Mouse (Mus musculus) adrenal gland, postnatal 36 days (tissue): Measurements from ENCODE around the gene P2rx2. TPM values are rescaled to one million over a fixed set of nuclear protein-coding genes. Genes with fewer than 3 reads are reported as not detected.

Experiments
- DNase-seq, 2 experiments: peaks; one replicate each; pipeline ENCODE4 v3.0.0; 2021; ENCODE audit warnings: mixed read lengths in 1 of 2
- long read RNA-seq, 2 experiments: library from polyadenylated mRNA; stranded (forward); transcript quantifications; one replicate each; pipeline ENCODE4 v2.0.0; 2021; ENCODE audit warnings: borderline sequencing depth in 2 of 2
- total RNA-seq, 2 experiments: library from RNA; stranded (reverse); gene quantifications; 2 replicates each; pipeline ENCODE4 v1.2.3; 2021

P2rx2 gene
- under 1 TPM; 0.17 to 0.30 TPM for total RNA-seq
- long read RNA-seq, experiment 1, partial matches to known transcripts: 0 of 1 reads
- long read RNA-seq, experiment 1, other reads (novel, unspliced or antisense): 1 of 1 reads
- long read RNA-seq, experiment 2: 0 reads

GRCm38 (mm10) chr5:110342648-110343284 is at the start of gene P2rx2:
TSS of gene P2rx2 (minus strand) at chr5:110343212.
- DNase-seq: peak; percentile 75 to 81

GRCm38 (mm10) chr5:110392727-110393126 is 49.7 kb upstream of the P2rx2 start:
- DNase-seq: no peak

- no peak for DNase-seq
Measured at GRCm38 (mm10) chr5:110390631-110391030, 47.6 kb upstream of the P2rx2 start.

GRCm38 (mm10) chr5:110387332-110387731 is 44.3 kb upstream of the P2rx2 start:
- DNase-seq: no peak

GRCm38 (mm10) chr5:110386371-110387330 is 43.6 kb upstream of the P2rx2 start:
- peak; percentile 86 to 93 for DNase-seq

GRCm38 (mm10) chr5:110385263-110385662 is 42.3 kb upstream of the P2rx2 start:
- DNase-seq: no peak

- DNase-seq: peak in 1 of 2 experiments; percentile 42
Measured at GRCm38 (mm10) chr5:110384491-110384890, 41.5 kb upstream of the P2rx2 start.

- DNase-seq: no peak
Measured at GRCm38 (mm10) chr5:110379823-110380222, 36.8 kb upstream of the P2rx2 start.

- no peak for DNase-seq
Measured at GRCm38 (mm10) chr5:110379086-110379485, 36.1 kb upstream of the P2rx2 start.

GRCm38 (mm10) chr5:110378181-110378583 is 35.2 kb upstream of the P2rx2 start:
- DNase-seq: no peak

GRCm38 (mm10) chr5:110376802-110377433 is 33.9 kb upstream of the P2rx2 start:
- peak; percentile 78 to 85 for DNase-seq

GRCm38 (mm10) chr5:110363822-110364545 is 21.0 kb upstream of the P2rx2 start:
- peak; percentile 48 to 55 for DNase-seq

- peak; percentile 90 to 93 for DNase-seq
Measured at GRCm38 (mm10) chr5:110363179-110363821, 20.3 kb upstream of the P2rx2 start.

- DNase-seq: no peak
Measured at GRCm38 (mm10) chr5:110362813-110363178, 19.8 kb upstream of the P2rx2 start.

GRCm38 (mm10) chr5:110361465-110361864 is 18.5 kb upstream of the P2rx2 start:
- peak; percentile 46 to 58 for DNase-seq

GRCm38 (mm10) chr5:110357531-110358179 is 14.6 kb upstream of the P2rx2 start:
- DNase-seq: peak; percentile 83

- peak; percentile 51 to 59 for DNase-seq
Measured at GRCm38 (mm10) chr5:110354716-110355115, 11.7 kb upstream of the P2rx2 start.

GRCm38 (mm10) chr5:110347006-110347405 is 4.0 kb upstream of the P2rx2 start:
- no peak for DNase-seq

- DNase-seq: no peak
Measured at GRCm38 (mm10) chr5:110345553-110345952, 2.5 kb upstream of the P2rx2 start.

GRCm38 (mm10) chr5:110344524-110344923 is 1.5 kb upstream of the P2rx2 start, which contains the start of gene Lrcol1:
TSS of gene Lrcol1 (plus strand) at chr5:110344730.
- no peak for DNase-seq

GRCm38 (mm10) chr5:110338792-110339191 is 4.2 kb downstream of the P2rx2 start:
- DNase-seq: no peak
